Mouse (Mus musculus) layer of hippocampus, postnatal 36 days (tissue): ENCODE data around the gene Plcd3. TPM values are rescaled to one million over a fixed set of nuclear protein-coding genes. Genes with fewer than 3 reads are reported as not detected.

Source experiments
- DNase-seq, 2 experiments: peaks; one replicate each; pipeline ENCODE4 v3.0.0; 2022
- total RNA-seq, 2 experiments: library from RNA; stranded (reverse); gene quantifications; 2 replicates each; pipeline ENCODE4 v1.2.3; 2021

The Plcd3 gene
- total RNA-seq, 2 experiments from 2014 or later: 9.5 TPM

- DNase-seq: peak; percentile 72
These were observed 15.6 kb upstream of the Plcd3 start for GRCm38 (mm10) chr11:103116959-103117590.

GRCm38 (mm10) chr11:103116008-103116818, 14.8 kb upstream of the Plcd3 start, which contains the start of gene Hexim1:
Gene Hexim1, plus strand, starts transcription at chr11:103116231.
- peak; percentile 100 for DNase-seq

DNA sequence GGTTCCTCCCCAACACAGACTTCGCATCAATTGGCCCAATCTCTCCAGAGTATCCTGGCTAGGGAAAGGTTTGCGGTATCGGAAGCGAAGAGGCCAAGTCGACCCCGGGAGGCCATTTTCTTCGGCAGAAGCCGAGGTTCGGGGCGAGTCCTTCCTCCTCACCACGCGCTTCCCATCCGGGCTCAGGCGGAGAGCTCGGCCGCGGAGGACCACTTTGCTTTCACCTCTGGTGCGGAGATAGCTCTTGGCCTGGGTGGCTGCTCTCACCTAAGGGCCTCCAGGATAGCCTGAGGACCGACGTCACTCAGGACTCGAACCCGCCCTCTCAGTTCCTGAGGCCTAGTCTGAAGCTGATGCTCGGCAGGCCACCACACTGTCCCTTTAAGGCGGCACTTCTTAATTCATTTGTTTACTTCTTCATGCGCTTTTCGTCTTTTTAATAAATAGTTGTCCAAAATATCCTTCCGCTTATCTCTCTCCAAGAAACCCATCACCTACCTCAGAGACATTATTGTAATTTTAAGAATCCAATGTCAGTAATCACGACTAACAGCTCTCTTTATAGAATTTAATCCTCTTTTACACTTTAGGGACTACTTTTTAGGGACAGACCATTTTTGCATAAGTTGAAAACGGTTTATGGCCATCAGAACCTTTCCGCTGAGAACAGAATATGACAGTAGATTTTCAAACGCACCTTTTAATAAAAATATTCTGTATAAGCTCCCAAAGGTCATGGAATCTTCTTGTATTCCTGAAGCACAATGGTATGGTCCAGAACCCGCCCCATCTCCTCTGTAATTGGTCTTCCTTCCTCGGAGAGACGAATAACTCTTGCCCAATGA, 13.9 kb upstream of the Plcd3 start:
- peak; percentile 81 to 84 for DNase-seq

DNA sequence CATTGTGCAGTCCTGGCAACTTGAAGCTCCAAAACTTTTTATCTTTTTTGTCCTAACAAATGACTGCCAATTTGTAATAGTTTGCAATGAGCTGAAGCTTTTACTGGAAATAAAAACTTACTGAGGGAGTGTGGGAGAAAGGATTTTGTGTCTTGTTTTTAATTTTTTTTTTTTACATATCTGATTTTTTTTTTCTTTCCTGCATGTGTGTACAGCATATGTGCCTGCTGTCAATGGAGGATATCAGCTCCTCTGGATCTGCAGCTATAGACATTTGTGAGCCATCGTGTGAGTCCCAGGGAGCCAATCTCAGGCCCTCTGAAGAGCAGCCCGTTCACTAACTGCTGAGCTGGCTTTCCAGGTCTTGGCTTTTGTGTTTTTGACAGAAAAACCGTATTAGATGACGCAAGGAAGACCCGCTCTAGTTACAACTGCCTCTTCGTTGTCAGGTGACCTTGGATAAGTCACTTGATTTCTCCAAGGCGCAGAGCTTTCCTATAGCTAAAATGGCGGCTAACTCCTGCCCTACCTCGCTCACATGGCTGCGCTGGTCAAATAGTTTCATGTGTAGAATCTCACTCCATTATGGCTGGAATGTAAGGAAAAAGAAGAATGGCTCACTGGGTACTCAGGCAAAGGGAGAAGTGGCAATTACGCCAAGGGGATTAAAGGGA, 12.9 kb upstream of the Plcd3 start:
- DNase-seq: no peak

- no peak for DNase-seq
These were observed 12.3 kb upstream of the Plcd3 start for GRCm38 (mm10) chr11:103113771-103114170.

DNA sequence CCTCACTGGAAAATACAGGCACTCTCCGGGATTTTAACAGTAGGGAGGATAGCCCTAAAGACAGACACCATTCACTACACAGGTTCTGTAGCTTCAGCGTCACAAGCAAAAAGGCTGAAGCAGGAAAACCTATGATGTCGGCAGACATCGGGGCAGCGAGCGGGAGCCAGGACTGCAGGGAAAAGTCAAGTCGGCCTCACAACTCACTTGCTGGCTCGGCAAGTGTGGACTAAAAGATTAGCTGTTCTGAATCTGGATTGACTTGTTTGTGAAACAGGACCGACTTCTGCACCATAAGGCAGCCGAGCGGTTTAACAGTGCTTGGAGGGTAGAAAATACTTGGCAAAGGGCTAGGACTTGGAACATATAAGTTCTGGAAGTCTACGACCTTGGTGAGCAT, 11.5 kb upstream of the Plcd3 start:
- DNase-seq: no peak

- DNase-seq: no peak
These were observed 11.1 kb upstream of the Plcd3 start for GRCm38 (mm10) chr11:103112552-103112912.

- DNase-seq: peak in 1 of 2 experiments; percentile 43
These were observed 10.6 kb upstream of the Plcd3 start for GRCm38 (mm10) chr11:103111881-103112551.

DNA sequence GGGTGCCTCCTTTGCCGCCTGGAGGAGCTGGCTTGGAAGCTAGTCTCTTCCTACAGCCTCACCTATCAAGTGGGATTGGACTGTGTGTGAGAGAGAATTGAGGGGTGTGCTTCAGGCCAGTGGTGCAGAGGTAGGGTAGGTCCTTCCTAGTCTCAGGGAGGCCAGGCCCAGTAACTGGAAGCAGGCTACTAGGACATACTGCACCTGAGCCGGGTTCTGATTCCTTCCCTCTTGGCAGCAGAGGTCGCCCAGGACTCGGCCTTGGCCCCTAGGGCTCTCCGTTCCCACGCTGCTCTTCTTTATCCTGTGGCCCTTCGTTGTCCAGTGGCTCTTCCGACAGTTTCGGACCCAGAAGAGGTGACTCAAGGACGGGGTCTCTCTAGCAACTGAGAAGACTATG, 9.8 kb upstream of the Plcd3 start:
- DNase-seq: no peak

- DNase-seq: no peak
These were observed 4.9 kb upstream of the Plcd3 start for GRCm38 (mm10) chr11:103106386-103106785.

DNA sequence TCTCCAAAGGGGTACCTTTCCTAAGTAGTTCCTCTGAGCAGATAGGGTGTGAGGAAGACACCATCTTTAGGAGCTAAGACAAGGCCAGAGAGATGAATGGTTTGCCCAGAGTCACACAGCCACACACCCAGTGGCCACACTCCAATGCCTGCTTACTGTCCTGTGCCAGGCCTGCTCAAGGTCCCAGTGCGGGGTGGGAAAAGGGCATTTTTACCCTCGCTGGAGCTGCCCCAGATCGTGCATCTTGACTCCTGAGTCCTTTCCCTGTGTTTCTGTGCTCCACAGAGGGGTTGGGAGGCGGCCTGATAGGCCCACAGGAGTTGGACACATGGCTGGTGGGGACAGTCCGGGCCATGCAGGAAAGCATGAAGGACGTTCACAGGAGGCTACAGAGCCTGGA, 4.4 kb upstream of the Plcd3 start:
- no peak for DNase-seq

DNA sequence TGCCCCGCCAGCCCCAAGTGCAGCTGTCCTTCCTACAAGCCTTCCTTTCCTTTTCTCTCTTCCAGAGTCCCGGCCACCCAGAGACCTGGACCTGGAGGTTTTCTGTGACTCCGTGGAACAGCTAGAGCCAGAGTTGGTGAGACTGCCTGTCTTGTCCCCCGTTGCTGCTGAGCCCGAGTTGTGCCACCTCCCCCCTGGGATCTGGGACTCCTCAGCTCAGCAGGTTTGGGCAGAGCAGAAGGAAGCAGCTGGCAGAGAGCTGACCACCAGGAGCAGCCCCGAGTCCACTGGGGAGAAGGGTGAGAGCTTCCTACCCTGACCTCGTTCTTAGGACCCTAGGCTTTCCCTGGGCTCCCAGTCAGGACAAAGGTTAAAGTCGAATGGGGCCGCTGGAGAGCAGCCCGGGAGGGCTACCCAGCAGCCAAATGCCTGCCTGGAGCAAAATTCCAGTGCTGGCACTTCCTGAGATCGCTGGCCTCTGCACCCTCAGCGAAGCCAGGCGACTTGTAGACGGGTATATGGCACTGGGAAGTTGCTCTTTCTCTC, 3.8 kb upstream of the Plcd3 start:
- no peak for DNase-seq

GRCm38 (mm10) chr11:103104469-103104868, 3.0 kb upstream of the Plcd3 start:
- DNase-seq: no peak

- DNase-seq: no peak
These were observed 2.2 kb upstream of the Plcd3 start for GRCm38 (mm10) chr11:103103621-103104020.

- peak; percentile 97 to 98 for DNase-seq
These were observed 1.4 kb upstream of the Plcd3 start for GRCm38 (mm10) chr11:103102725-103103349.

GRCm38 (mm10) chr11:103101866-103102501, 526 bp upstream of the Plcd3 start:
- DNase-seq: peak; percentile 62 to 68

GRCm38 (mm10) chr11:103100361-103100760, 1.1 kb downstream of the Plcd3 start:
- no peak for DNase-seq

DNA sequence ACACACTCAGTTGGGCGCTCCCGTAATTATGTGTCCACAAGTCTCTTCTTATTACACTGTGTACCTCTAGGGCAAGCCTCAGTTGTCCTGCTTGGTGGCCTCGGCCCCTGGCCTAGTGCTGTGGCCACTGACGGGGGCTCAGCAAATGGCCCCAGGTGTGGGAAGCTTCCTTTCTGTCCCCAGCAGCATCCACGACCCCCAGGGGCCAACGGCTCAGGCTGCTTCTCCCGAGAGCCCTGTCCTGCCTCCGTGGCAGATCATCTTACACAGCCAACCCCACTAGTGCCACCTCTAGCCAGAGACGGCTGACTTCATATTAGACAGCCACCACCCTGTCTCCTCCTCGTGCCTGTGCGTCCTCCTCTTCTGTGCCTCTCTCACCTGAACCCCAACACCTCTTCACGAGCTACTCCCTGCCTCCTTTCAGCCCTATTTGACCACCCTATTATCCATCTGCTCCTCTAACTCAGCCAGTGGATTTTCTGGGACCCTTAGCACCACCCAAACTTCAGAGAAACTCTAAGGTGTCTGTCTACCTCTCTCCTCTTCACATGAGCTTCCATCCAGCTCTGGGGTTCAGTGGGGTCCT, 2.0 kb downstream of the Plcd3 start:
- no peak for DNase-seq

DNA sequence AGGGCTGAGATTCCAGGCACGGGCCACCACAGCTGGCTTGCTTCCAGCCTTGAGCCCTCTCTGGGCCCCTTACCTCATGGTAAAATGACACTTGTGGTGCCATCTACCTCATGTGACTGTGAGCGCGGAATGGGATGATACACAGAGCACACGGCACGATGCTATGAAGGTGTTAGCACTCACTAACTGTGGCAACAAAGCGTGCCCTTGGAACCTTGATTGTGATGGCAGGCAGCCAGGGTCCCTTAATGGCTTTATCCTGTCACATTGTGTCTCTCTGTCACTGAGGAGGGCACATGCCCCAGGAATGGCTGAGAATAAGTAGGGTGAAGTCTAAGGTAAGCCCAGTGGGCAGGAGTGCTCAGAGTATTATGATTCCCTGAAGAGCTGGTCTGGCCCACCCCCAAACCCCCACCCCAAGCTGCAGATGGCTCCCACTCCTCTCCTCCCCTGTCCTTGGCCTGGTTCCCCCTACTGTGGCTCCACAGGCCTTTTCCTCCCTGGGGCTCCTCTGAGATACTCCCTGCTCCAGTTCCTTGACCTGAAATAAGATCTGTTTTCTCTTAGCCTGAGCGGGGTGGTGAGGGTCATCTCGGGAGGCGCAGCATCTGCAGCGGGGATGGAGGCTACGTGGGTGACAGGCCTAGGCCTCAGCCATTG, 2.8 kb downstream of the Plcd3 start:
- no peak for DNase-seq
